In the genomic region with DNA sequence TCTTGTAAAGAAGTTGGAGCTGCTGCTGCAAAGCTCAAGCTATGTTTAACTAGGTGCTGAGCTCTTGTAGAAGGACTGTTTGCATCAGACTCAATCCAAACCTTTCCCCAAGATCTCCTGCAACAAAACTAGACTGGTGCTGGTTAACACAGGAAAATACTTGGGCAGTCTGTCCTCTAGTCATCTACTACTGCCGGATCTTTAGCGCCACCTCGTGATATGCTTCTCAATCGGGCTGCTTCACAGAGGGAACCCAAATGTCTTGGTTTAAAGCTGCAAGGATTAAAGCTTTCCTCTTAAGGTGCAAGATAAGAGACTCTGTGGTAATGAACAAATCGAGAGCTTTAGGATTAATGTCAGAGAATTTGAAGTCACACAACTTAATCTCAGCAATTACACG, we compare ENCODE assay signal across 8 mouse cellular contexts. TPM values are rescaled to one million over a fixed set of nuclear protein-coding genes. Genes with fewer than 3 reads are reported as not detected.
A peak's percentile ranks its signal among the peaks of the same experiment; 100 is the strongest.
DNase-seq lines count a peak whose midpoint lies in the region; ATAC-seq lines count a peak whose summit lies in the region.

No protein-coding gene starts in this region.

- H3K27ac ChIP-seq in intestine, embryonic 14.5 days (ENCODE audit: low read depth): no peak overlapping the region
- no peak overlapping the region for H3K27ac ChIP-seq in intestine, embryonic 15.5 days
- H3K27ac ChIP-seq in hindbrain, embryonic 13.5 days: no peak overlapping the region
- no peak overlapping the region for H3K27ac ChIP-seq in neural tube, embryonic 13.5 days (replicated peaks)

- 13% methylated on average over 6 of the region's 6 CpGs for WGBS in intestine, embryonic 14.5 days
- 12% methylated on average over 6 of the region's 6 CpGs for WGBS in intestine, embryonic 15.5 days
- WGBS in hindbrain, embryonic 13.5 days: 18% methylated on average over 6 of the region's 6 CpGs
- 20% methylated on average over 6 of the region's 6 CpGs for WGBS in neural tube, embryonic 13.5 days

- H3K4me2 ChIP-seq in intestine, embryonic 14.5 days (ENCODE audit: low read length): no peak overlapping the region
- no peak overlapping the region for H3K4me2 ChIP-seq in intestine, embryonic 15.5 days (replicated peaks)
- no peak overlapping the region for H3K4me2 ChIP-seq in hindbrain, embryonic 13.5 days
- no peak overlapping the region for H3K4me2 ChIP-seq in neural tube, embryonic 13.5 days

- no peaks in the 10 kb centered on the region for H3K36me3 ChIP-seq in intestine, embryonic 14.5 days (ENCODE audit: control insufficient read depth, insufficient read depth, low read length)
- no peaks in the 10 kb centered on the region for H3K36me3 ChIP-seq in intestine, embryonic 15.5 days
- H3K36me3 ChIP-seq in hindbrain, embryonic 13.5 days: no peaks in the 10 kb centered on the region
- H3K36me3 ChIP-seq in neural tube, embryonic 13.5 days: no peaks in the 10 kb centered on the region

- ATAC-seq in intestine, embryonic 14.5 days (replicated peaks; ENCODE audit: low FRiP score, low TSS enrichment, low read depth): no peak
- no peak for ATAC-seq in intestine, embryonic 15.5 days
- ATAC-seq in hindbrain, embryonic 13.5 days (ENCODE audit: low FRiP score): peak; percentile 61; the same call in 1 of the 2 replicates
- ATAC-seq in neural tube, embryonic 13.5 days (ENCODE audit: low read depth): peak; percentile 72; the same call in 1 of the 2 replicates
- ATAC-seq in activated CD4-positive, CD25-positive, alpha-beta regulatory T cell, adult 4 months: no peak

- no peak overlapping the region for H3K4me3 ChIP-seq in intestine, embryonic 14.5 days (ENCODE audit: low read depth, low read length)
- H3K4me3 ChIP-seq in intestine, embryonic 15.5 days (replicated peaks): no peak overlapping the region
- no peak overlapping the region for H3K4me3 ChIP-seq in hindbrain, embryonic 13.5 days
- H3K4me3 ChIP-seq in neural tube, embryonic 13.5 days: no peak overlapping the region

- no peak overlapping the region for H3K9ac ChIP-seq in intestine, embryonic 14.5 days (ENCODE audit: low read length)
- no peak overlapping the region for H3K9ac ChIP-seq in intestine, embryonic 15.5 days
- H3K9ac ChIP-seq in hindbrain, embryonic 13.5 days: no peak overlapping the region
- no peak overlapping the region for H3K9ac ChIP-seq in neural tube, embryonic 13.5 days

- DNase-seq in intestine, embryonic 14.5 days (ENCODE audit: low spot score): peak; percentile 66
- DNase-seq in adrenal gland, adult 2 months: peak; percentile 65
- DNase-seq in embryo, embryonic 9.5 days (ENCODE audit: extremely low spot score): peak; percentile 13
- peak; percentile 47 to 49 for DNase-seq in left cerebral cortex, adult 8-10 months (ENCODE audit: low spot score in 2 of 2)

- H3K4me1 ChIP-seq in intestine, embryonic 14.5 days (replicated peaks; ENCODE audit: control insufficient read depth, insufficient read depth, low read length): no peaks in the 10 kb centered on the region
- no peaks in the 10 kb centered on the region for H3K4me1 ChIP-seq in intestine, embryonic 15.5 days (replicated peaks)
- no peaks in the 10 kb centered on the region for H3K4me1 ChIP-seq in hindbrain, embryonic 13.5 days (replicated peaks)
- no peaks in the 10 kb centered on the region for H3K4me1 ChIP-seq in neural tube, embryonic 13.5 days (replicated peaks)

- no peaks in the 10 kb centered on the region for H3K9me3 ChIP-seq in intestine, embryonic 14.5 days (ENCODE audit: control insufficient read depth, low read length)
- H3K9me3 ChIP-seq in intestine, embryonic 15.5 days: no peaks in the 10 kb centered on the region
- H3K9me3 ChIP-seq in hindbrain, embryonic 13.5 days: no peaks in the 10 kb centered on the region
- no peaks in the 10 kb centered on the region for H3K9me3 ChIP-seq in neural tube, embryonic 13.5 days

- no peaks in the 10 kb centered on the region for H3K27me3 ChIP-seq in intestine, embryonic 14.5 days (replicated peaks; ENCODE audit: control insufficient read depth, insufficient read depth, low read length)
- H3K27me3 ChIP-seq in intestine, embryonic 15.5 days (replicated peaks): no peaks in the 10 kb centered on the region
- H3K27me3 ChIP-seq in hindbrain, embryonic 13.5 days: no peaks in the 10 kb centered on the region
- H3K27me3 ChIP-seq in neural tube, embryonic 13.5 days: no peaks in the 10 kb centered on the region

RNA-seq across cellular contexts. Expression of a gene that starts 21.6 kb away (rescaled TPM):
- polyA plus RNA-seq in intestine, embryonic 14.5 days (2014; fragmentation: Nextera tagmentation; extraction: Ambion mirVana): 41.4 and 46.7 TPM in 2 replicates
- polyA plus RNA-seq in intestine, embryonic 15.5 days (2015; fragmentation: Nextera tagmentation; extraction: Ambion mirVana): 35.4 and 37.9 TPM in 2 replicates
- 10 to 100 TPM; 27.5 to 41.7 TPM for total RNA-seq in adrenal gland, adult 2 months (2021)
- polyA plus RNA-seq in adrenal gland, adult 2 months (2012; rRNA removed): 8.1 and 10.6 TPM in 2 replicates
- polyA plus RNA-seq in hindbrain, embryonic 13.5 days (2015; fragmentation: Nextera tagmentation; extraction: Ambion mirVana): 40.4 and 41.8 TPM in 2 replicates
- total RNA-seq in left cerebral cortex, adult 8-10 months (2022): 10 to 100 TPM; 37.3 to 47.3 (median 40.7) TPM
- 39.8 and 41.2 TPM in 2 replicates for polyA plus RNA-seq in neural tube, embryonic 13.5 days (2015; fragmentation: Nextera tagmentation; extraction: Ambion mirVana)
- 10 to 100 TPM; 46.2 to 49.9 TPM for polyA plus RNA-seq in activated CD4-positive, CD25-positive, alpha-beta regulatory T cell, adult 4 months (2017; shearing (Covaris generic))

Comparison
In these comparisons a context has a peak if more than half of its experiments do, and no peak if none do; other contexts are left out.
1. ATAC-seq: peak in hindbrain, embryonic 13.5 days (single experiment) and neural tube, embryonic 13.5 days (single experiment); none in intestine, embryonic 14.5 days (single experiment), intestine, embryonic 15.5 days (single experiment) and activated CD4-positive, CD25-positive, alpha-beta regulatory T cell, adult 4 months (single experiment).
2. DNase-seq: peak in every context shown above with its lines; median percentile 66 in intestine, embryonic 14.5 days; 65 in adrenal gland, adult 2 months; 48 in left cerebral cortex, adult 8-10 months; 13 in embryo, embryonic 9.5 days.